Mouse (Mus musculus) urinary bladder, postnatal 14 days (tissue): Measurements from ENCODE around the gene Napsa.

ENCODE experiments used
- DNase-seq: peaks from one replicate; pipeline ENCODE4 v3.0.0; 2021; ENCODE audit warnings: low spot score

Napsa gene

DNA sequence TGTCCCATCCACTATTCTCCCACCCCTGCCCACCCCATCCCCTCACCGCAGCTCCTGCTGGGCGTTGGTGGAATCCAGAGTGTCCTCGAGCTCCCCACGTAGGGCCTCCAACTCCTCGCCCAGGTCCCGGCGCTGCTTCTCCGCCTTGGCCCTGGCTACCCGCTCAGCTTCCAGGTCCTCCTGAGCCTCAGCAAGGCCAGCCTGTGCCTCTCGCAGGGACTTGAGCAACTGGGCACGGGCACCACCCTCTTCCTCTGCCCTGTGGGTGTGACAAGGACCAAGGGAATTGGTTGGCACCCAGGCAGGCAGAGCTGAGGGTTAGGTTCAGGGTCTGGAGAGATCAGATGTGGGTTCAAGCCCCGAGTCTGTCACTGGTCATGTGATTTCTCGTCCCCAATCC lies 54.8 kb downstream of the Napsa start:
- no peak for DNase-seq

DNA sequence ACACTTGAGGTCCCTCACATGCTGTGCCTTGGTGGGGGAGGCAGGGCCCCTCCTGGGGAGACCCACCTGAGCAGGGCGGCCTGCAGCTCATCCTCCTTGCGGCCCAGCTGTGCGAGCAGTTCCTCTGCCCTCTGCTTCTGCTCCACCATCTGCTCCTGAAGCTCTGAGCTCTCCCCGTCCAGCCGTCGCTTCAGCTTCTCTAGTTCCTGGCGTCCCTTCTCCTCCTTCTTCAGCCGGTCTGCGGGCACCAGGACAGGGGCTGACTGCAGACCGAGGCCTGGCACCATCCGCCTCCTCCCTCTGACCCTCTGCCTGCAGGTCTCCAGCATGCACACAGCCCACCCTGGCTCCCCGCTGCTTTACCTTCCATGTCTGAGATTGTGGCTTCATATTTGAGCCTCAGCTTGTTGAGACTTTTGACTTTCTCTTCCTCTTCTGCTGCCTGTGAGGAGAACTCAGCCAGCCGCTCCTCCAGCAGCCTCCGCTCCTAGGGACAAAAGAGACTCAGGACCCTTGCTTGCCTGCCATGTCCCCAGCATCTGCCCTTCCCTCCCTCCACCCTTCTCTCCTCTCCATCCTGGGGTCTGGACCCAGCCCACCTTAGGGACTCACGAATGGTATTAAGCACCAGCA lies 56.3 kb downstream of the Napsa start:
- DNase-seq = no peak

DNA sequence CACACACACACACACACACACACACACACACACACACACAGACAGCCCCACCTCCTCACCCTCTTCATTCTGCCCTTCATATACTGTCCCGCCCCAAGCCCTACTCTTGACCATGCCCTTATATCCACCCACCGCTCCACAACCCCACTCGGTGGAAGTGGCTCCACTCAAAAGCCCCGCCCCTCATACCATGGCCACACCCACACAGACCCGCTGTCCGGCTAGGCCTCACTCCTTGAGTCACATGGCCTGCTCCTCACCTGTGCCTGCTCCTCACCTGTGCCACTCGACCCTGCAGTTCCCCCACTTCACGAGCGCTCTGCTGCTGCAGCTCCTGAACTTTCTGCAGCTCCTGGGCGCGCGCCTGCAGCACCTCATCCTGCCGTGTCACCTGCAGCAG lies 58.3 kb downstream of the Napsa start:
- DNase-seq = no peak

DNA sequence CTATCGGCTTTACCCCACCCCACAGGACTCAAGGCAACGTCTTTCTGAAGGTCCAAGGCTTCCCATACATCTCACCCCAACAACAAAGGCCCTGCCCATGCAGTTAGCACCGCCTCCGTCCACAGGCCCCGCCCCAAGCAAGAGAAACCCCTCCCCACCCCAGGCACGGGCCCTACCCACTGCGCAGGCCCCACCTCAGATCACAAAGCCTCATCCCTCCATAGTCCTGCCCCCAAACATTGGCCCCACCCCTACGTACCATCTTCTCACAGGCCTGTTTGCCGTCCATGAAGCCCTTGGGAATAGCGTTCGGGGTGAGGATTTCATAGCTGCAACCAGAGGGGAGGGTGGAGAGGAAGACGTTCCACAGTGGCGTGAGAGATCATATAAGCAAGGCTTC lies 60.5 kb downstream of the Napsa start:
- no peak for DNase-seq

DNA sequence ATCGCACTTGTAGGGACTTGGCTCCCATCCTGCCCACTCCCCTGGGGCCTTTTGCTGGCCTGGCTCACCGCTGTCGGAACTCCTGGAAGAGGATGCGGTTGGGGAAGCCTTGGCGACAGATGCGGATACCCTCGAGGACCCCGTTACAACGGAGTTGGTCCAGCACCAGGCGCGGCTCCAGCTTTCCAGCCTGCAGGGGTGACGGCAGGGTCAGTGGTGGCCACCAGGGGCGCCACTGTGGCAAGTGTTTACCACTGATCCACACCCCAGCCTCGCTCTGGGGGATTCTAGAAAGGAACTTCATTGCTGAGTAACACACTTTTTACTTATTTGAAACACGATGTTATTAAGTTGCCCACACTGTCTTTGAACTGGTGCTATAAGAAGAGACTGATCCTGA lies 61.2 kb downstream of the Napsa start:
- DNase-seq = no peak
